Mouse (Mus musculus): ENCODE measurements around the gene Cebpb.

The Cebpb gene

DNA sequence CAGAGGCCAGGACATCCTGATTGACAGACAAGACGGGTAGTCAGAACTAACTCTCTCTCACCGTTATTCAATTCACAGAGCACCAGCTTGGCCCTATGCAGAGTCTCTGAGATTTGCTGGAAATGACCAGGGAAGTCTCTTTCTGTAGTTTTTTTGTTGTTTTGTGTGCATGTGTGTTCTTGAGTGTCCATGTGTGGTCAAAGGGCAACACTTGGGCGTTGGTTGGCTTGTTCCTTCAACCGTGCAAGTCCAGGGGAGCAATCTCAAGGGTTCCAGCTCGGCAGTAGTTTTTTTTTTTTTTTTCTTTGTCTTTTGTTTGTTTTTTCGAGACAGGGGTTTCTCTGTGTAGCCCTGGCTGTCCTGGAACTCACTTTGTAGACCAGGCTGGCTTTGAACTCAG is 26.0 kb upstream of the Cebpb start:
- DNase-seq (ENCODE audit: extremely low read depth, insufficient read length, low spot score), result no peak

DNA sequence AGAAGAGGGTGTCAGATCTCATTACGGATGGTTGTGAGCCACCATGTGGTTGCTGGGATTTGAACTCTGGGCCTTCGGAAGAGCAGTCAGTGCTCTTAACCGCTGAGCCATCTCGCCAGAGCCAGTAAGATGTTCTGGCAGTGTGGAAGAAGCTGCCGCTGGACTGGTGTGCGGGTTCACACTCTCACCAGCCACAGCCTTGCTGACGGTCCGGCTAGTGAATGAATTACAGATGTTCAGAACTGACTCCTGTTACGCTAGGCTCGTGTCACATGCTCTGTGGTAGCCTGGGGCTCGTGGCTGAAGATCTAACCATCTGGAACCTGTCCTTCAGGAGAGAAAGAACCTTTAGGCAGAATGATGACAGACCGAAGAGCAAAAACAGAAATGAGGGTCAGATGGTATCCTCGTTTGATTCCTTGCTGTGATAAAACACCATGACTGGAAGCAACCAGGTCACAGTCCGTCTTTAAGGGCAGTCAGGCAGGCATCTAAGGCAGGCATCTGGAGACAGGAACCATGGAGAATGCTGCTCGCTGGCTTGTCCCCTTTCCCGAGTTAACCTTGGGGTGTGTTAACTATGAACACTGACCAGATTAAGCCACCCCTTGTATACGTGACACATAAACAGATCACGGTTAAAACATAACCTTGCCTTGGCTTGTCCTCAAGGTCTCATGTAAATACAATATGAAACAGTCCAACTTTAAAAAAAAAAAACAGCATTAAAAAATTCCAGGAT is 22.6 kb upstream of the Cebpb start:
- DNase-seq (ENCODE audit: extremely low read depth, insufficient read length, low spot score), result no peak

DNA sequence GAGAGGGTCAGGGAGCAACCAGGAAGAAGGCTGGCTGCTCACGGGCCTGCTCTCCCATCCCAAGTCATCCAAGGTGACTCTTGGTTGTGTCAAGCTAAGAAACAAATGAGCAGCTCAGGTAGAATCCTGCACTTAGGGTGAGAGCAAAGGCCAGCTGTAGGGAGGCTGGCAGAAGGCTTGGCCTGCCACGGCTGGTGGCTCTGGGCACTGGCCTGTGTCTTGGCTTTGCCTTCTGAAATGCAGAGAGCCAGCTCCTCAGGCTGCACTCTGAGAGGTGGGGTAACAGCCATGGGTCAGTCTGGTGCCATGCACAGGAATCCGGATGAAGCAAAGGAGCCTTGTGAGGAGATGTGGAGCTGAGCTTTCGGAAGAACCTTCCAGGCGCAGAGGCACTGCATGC is 20.3 kb upstream of the Cebpb start:
- no peak for DNase-seq (ENCODE audit: extremely low read depth, insufficient read length, low spot score)

DNA sequence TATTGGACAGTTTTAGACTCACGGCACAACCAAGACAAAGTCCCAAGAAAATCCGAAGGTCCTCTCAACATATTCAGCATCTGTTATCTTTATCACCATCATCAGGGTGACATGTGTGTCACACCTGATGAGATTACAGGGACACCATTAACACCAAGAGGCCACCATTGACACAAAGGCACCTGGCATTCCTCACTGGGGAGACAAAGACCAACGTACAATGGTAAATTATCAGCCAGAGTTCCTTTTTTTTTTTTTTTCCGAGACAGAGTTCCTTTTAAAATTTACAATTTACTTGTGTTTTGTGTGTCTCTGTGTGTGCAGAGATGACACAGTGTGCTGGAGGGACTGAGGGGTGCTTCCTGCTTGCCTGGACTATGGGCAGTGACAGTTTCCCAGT is 19.3 kb upstream of the Cebpb start:
- DNase-seq (ENCODE audit: extremely low read depth, insufficient read length, low spot score), result no peak

DNA sequence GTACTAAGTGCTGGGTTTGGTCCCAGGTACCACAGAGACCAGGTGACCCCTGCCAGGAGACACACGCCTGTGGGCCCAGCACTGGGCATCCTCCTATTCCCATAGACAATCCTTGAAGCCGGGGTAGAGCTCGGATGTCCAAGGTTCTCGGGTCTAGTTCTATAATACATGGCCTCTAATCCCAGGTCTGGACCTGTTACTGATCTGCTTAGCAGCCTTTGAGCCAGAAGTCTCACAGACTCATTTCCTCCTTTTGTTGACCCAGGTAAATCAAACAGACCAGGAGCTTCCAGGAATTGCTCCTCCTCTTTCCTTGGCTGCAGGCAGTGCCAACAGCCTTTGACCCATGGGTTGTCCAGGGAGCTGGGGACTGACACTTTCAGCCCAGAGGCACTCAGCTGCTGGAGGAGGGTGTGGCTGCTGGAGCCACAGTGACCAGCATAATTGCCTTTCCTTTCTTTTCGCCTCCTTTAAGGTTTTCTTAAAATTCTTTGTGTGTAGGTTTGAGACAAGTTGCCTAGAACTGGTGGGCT is 17.5 kb upstream of the Cebpb start:
- DNase-seq (ENCODE audit: extremely low read depth, insufficient read length, low spot score), result no peak

DNA sequence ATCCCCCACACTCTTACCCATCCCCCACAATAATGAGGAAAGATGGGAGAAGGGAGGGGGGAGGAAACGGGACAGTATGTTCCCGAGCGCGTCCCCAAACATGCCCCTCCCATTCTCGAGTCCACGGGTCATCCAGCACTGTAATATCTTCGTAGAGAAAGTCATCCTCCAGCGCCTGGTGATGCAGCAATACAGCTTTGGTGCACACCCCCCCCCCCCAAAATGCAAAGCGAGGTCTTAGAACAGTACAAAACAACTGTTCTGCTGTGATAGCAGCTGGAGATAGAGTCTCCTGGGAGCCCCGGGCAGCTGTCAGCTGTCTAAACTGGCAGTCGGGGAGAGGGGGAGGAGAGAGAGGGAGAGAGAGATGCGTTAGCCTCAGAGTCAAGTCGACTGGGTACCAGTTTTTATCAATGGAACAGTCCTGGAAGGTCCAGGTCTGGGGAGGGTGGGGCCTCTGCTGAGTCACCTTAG is 16.5 kb upstream of the Cebpb start:
- DNase-seq (ENCODE audit: extremely low read depth, insufficient read length, low spot score), result no peak

DNA sequence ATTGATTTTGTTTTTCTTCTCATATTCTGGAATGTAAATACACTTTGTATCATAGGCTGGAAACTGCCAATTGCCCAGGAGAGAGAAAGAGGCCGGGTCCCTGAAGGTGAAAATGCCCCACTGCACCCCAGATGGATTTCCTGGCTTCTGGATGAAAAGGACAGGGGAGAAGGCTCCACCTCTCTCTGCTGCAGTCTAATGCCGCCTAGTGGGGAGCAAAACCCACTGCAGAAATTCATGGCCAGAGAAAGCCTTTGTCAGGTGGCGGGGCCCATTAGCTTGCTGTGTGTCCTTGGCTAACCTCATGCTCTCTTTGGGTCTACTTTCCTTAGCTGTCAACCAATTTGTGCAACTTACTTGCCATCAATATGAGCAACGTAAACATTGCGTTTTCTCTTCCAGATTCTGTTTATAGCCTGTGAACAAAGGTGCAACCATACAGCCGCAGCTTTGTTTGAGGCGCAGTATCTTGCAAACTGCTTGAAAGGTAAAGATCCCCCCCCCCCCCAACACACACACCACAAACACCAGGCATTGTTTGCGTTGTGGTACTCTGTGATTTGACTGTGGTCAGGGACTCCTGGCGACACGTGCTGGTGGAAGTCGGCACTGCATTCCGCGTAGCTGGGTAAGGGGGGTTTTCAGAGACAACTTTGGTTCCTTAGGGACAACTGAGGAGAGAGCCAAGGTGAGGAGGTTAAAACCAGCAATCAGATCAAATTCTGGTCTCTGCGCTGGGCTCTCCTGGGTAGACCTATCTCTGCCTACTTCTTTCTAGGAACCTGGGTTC is 13.4 kb upstream of the Cebpb start:
- DNase-seq (ENCODE audit: extremely low read depth, insufficient read length, low spot score), result no peak

DNA sequence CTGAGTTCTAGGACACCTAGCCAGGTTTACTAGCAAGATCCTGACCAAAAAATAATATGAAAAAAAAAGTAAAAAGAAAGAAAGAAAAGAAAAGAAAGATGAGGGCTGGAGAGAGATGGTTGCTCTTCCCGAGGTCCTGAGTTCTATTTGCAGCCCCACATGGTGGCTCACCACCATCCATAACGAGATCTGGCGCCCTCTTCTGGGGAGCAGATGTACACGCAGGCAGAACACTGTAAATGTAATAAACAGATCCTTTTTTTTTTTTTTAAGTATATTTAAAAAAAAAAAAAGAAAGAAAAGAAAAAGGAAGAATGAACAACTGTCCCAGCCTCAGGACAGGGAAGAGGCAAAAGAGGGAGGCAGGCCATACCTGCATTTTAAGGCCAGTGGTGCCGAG is 10.1 kb upstream of the Cebpb start:
- DNase-seq (ENCODE audit: extremely low read depth, insufficient read length, low spot score), result no peak

DNA sequence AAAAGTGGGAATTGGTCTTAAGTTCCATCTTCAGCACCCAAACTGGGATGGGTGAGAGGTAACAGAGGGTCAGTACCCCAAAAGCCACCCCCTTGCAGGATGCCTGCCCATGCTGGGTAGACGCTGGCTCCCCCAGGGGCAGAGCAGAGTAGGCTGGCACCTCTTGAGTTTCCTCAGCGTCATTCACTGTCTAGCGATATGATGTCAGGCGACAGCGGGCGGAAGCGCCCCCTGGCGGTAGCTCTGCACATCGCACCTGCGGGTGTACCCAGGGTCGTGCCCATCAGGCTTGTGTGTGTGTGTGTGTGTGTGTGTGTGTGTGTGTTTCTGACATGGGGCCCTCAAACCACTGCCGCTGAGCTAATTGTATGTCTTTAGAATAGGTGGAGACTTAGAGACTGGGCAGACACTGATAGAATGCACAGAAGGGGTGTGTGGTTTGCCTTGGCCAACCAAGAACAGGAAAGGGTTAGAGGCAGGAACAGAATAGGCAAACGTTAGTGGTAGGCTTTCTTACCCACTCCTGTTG is 8.7 kb upstream of the Cebpb start:
- DNase-seq (ENCODE audit: extremely low read depth, insufficient read length, low spot score), result peak; percentile 89

DNA sequence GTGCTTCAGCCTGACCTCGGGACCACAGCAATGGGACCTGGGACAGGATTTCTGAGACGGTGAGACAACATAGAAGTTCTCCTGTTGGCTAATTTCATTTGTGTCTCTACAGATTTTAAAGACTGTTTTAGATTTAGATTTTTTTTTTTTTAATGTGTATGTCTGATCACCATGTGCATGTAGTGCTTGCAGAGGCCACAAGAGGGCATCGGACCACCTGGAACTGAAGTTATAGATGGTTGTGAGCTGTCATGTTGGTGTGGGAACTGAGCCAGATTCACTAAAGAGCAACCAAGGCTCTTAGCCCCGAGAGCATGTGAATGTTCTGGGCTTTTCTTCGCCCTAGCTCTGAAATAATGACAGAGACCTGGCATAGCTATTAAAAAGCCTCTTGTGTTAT is 8.1 kb upstream of the Cebpb start:
- DNase-seq (ENCODE audit: extremely low read depth, insufficient read length, low spot score), result no peak

DNA sequence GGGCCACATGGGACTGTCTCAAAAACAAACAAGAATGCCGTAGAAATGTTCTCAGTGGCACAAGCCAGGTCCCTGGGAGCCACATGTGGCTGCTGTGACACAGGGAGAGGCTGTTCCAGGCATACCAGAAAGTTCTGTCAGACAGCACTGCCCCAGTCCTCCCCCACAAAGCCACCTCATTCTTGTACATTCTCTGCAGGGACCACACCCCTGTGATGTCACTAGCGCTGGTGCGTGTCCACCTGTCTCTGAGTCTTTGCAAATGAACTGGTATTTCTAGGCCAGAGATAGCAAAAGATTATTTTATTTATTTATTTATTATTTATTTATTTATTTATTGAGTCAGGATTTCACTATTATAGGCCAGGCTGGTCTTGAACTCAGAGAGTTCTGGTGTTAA is 5.0 kb upstream of the Cebpb start:
- DNase-seq (ENCODE audit: extremely low read depth, insufficient read length, low spot score), result peak; percentile 42

DNA sequence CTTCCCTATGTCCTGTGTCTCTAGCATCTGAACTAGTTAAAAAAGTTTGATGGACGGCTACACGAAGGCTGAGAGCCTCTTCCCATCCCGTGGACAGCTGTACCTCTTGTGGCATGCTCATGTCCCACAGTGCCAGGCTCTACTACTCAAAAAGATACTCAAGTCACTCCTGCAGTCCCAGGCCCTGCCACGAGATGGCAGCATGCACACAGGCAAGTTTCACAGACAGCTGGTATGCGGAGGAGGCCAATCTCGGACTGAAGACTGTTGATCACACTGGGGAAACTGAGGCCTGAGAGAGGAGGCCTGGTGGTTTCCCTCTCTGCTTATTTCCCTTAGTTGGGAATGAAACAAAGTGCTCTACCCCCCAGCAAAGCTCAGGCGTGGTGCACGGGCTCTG is 3.6 kb upstream of the Cebpb start:
- peak; percentile 70 for DNase-seq (ENCODE audit: extremely low read depth, insufficient read length, low spot score)

DNA sequence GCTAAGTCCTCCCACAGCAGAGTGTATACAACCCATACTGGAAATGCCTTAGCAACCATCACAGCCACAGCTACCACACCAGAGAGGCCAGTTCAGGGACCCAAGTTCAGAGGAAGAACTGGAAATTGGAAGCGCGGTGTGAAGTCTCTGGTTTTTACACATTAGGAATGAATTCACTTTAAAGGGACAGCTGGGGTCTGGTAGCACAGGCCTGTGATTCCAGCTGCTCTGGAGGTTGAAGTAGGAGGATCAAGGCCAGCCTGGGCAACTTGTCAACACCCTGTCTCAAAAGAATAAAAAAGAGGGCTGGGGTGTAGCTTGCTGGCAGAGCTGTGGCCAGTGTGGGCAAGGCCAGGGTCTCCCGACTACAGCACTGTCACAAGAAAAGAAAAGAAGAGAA is 2.9 kb upstream of the Cebpb start:
- no peak for DNase-seq (ENCODE audit: extremely low read depth, insufficient read length, low spot score)

DNA sequence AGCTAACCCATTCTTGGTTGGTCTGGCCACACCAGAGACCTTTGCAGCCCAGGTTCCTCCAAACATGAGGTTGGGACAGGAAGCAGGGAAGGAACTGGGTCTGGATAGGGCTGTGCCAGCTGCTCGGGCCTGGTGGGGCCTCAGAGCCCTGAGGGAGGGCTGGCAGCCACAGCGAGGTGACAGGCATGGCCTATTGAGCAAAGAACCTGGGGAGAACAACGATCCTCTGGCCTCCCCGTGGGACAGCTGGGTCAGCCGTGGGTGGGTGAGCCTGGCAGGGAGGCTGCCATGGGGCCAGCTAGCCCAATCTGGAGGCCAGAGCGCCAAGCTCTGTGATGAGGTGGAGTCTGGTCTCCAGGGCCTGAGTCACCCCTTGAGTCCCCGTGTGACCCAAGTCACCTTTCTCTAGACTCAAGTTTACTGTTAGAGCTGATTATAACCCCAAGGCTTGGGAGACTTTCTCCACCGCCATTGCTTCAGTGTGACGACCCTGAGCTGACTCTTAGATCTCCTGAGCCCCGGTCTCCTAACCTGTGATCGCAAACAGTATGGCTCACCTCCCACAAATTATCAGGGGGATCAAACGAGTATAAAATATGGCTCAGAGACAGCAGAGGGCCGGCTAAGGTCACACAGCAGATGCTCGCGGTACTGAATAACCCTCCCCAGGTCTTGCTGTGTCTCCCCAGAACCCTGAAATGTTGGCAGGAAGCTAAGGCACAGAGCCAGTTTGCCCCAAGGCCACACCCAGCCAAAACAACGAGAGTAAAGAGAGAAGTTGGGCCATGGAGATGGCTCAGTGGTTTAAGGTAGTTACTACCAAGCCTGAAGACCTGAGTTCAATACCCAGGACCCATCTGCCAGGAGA is 2.1 kb upstream of the Cebpb start:
- DNase-seq (ENCODE audit: extremely low read depth, insufficient read length, low spot score), result peak; percentile 75

DNA sequence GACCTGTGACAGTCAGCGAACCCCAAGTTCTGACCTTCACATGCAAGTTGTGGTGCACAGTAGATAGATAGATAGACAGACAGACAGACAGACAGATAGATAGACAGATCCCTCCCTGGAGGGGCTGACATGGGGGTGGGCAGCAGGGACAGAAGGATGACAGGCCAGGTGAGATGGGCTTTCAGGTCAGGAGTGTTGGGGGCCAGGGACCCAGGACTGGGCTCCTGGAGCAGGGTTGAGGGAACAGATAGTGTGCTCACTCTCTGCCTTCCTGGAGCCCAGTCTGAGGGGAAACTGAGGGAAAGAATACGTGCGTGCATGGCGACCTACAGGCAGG is 1.5 kb upstream of the Cebpb start:
- DNase-seq (ENCODE audit: extremely low read depth, insufficient read length, low spot score), result no peak

DNA sequence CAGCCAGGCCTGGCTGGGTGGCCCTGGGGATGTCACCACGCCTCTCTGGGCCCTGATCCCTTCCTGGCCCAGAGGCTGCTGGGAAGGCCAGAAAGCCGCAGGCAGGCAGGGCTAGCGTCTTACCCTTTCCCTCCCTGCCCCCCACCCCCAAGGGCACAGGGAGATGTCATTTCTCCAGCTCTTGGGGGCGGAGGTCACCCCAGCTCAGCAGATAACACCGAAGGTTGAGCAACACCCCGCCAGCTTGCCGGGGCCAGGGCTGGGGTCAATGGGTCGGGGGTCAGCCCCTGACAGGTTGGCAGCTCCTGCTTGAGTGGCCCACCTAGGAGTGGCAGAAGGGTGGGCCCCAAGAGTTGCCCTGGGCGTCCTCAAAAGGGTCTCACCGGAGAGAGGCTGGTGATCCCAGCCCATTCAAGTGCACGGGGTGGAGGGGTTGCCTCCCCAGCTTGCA is 1.0 kb upstream of the Cebpb start:
- peak; percentile 64 for DNase-seq (ENCODE audit: extremely low read depth, insufficient read length, low spot score)

DNA sequence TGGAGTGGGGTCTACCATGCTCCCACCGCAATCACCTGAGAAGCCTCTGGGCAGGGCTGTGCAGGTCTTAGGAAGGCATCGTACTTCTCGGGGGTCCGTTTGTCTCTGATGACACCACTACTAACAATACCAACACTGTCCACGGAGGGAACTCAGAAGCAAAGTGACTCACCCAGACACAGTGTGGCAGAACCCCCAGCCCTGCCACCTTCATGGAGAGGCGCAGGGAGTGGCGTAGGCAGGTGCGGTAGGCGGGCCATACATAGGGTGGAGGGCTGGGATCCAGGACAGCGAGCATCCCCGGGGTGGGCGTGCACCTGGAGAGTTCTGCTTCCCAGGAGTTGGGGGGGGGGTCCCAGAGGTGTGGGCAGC is 603 bp upstream of the Cebpb start:
- peak; percentile 74 for DNase-seq (ENCODE audit: extremely low read depth, insufficient read length, low spot score)

DNA sequence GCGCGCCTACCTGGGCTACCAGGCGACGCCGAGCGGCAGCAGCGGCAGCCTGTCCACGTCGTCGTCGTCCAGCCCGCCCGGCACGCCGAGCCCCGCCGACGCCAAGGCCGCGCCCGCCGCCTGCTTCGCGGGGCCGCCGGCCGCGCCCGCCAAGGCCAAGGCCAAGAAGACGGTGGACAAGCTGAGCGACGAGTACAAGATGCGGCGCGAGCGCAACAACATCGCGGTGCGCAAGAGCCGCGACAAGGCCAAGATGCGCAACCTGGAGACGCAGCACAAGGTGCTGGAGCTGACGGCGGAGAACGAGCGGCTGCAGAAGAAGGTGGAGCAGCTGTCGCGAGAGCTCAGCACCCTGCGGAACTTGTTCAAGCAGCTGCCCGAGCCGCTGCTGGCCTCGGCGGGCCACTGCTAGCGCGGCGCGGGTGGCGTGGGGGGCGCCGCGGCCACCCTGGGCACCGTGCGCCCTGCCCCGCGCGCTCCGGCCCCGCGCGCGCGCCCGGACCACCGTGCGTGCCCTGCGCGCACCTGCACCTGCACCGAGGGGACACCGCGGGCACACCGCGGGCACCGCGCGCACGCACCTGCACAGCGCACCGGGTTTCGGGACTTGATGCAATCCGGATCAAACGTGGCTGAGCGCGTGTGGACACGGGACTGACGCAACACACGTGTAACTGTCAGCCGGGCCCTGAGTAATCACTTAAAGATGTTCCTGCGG is 945 bp downstream of the Cebpb start, which contains the start of gene Tmem189:
Tmem189 (minus strand) TSS at position 322 of the 718 bp plus-strand sequence.
- DNase-seq (ENCODE audit: extremely low read depth, insufficient read length, low spot score), result peak; percentile 81

DNA sequence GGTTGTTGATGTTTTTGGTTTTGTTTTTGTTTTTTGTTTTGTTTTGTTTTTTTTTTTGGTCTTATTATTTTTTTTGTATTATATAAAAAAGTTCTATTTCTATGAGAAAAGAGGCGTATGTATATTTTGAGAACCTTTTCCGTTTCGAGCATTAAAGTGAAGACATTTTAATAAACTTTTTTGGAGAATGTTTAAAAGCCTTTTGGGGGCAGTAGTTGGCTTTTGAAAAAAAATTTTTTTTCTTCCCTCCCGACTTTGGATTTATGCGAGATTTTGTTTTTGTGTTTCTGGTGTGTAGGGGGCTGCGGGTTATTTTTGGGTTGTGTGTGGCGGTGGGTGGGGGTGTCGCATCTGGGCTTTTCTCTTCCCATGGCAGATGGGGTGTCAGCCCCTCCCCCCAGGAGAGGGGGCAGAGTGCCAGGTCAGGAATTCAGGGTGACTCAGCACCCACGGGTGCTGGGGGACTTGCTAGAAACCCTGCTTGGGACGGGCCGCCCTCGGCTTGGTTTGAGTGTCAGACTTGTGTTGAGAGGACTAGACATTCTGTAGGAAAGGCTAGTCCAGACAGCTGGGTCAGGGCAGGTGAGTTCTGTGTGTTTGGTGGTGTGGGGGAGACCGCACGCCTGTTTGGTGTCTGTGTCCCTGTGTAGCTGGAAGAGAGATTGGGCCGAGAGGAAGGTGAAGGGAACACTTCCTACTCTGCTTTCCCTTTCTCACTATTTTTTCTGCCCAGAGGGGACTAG is 1.7 kb downstream of the Cebpb start:
- peak; percentile 83 for DNase-seq (ENCODE audit: extremely low read depth, insufficient read length, low spot score)

Measured in 3134 (cell line).